In the genomic region with DNA sequence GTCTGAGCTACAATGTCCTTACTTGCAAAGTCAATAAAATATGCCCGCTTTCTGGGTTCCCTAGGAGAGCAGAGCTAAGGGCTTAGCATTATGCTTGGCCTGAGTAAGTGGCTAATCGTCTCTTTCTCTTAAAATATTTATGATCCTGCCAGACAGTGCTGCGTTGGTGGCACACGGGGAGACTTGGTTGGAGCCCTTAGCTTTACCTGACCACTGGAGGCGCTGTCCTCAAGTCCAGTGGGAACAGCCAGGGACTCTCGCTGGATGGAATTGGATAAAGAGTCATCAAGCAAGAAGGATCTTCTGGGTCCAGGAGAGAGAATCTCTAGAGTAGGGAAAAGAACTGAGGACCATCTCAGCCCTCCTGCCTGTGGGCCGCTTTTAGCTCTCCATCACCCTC, we compare ENCODE assay signal across 12 mouse cellular contexts. TPM values are rescaled to one million over a fixed set of nuclear protein-coding genes. Genes with fewer than 3 reads are reported as not detected.
DNase-seq lines count a peak whose midpoint lies in the region; ATAC-seq and TF ChIP-seq lines count a peak whose summit lies in the region.
"Had no signal": no experiment of that assay in that cellular context is flagged by ENCODE, and none has a peak within 500 bp of the region (broad histone marks: within the 10 kb centered on the region; RNA-seq: fewer than 3 reads in every experiment).

No protein-coding gene starts in this region.

- no peak overlapping the region for H3K9ac ChIP-seq in hindbrain, embryonic 11.5 days (ENCODE audit: low read depth, low read length)
- H3K9ac ChIP-seq in hindbrain, embryonic 13.5 days: no peak overlapping the region

- no peak for TF ChIP-seq POLR2A in testis, adult 2 months (IDR thresholded peaks at IDR 0.05; ENCODE audit: control insufficient read depth, low read depth, low read length)
- no peak for TF ChIP-seq POLR2A in small intestine, adult 2 months (IDR thresholded peaks at IDR 0.05; ENCODE audit: low read depth, low read length)

- H3K9me3 ChIP-seq in hindbrain, embryonic 11.5 days (ENCODE audit: control insufficient read depth, low read length): no peaks in the 10 kb centered on the region
- no peaks in the 10 kb centered on the region for H3K9me3 ChIP-seq in hindbrain, embryonic 13.5 days

- no peak overlapping the region for H3K4me3 ChIP-seq in hindbrain, embryonic 11.5 days (ENCODE audit: low read depth, low read length)
- H3K4me3 ChIP-seq in hindbrain, embryonic 13.5 days: no peak overlapping the region
- H3K4me3 ChIP-seq in testis, adult 2 months (ENCODE audit: control insufficient read depth, low read depth, low read length): no peak overlapping the region
- H3K4me3 ChIP-seq in small intestine, adult 2 months (ENCODE audit: low read depth, low read length): no peak overlapping the region

- H3K27me3 ChIP-seq in hindbrain, embryonic 11.5 days (ENCODE audit: control insufficient read depth, insufficient read depth, low read length): no peaks in the 10 kb centered on the region
- peaks cover 16% of the 10 kb centered on the region for H3K27me3 ChIP-seq in hindbrain, embryonic 13.5 days
- H3K27me3 ChIP-seq in testis, adult 2 months (ENCODE audit: control insufficient read depth, insufficient read depth, low read length): no peaks in the 10 kb centered on the region
- H3K27me3 ChIP-seq in small intestine, adult 2 months (ENCODE audit: control insufficient read depth, insufficient read depth, low read length): no peaks in the 10 kb centered on the region

- H3K4me1 ChIP-seq in hindbrain, embryonic 11.5 days (replicated peaks; ENCODE audit: control insufficient read depth, insufficient read depth, low read length): no peaks in the 10 kb centered on the region
- peaks cover 10% of the 10 kb centered on the region for H3K4me1 ChIP-seq in hindbrain, embryonic 13.5 days (replicated peaks)
- no peaks in the 10 kb centered on the region for H3K4me1 ChIP-seq in testis, adult 2 months (ENCODE audit: control insufficient read depth, insufficient read depth, low read length)
- H3K4me1 ChIP-seq in small intestine, adult 2 months (ENCODE audit: control insufficient read depth, insufficient read depth, insufficient read length, low read length): no peaks in the 10 kb centered on the region

- H3K4me2 ChIP-seq in hindbrain, embryonic 11.5 days (replicated peaks; ENCODE audit: low read depth, low read length): no peak overlapping the region
- no peak overlapping the region for H3K4me2 ChIP-seq in hindbrain, embryonic 13.5 days
- H3K4me2 ChIP-seq: midbrain, embryonic 11.5 days had no signal

- ATAC-seq in hindbrain, embryonic 11.5 days (ENCODE audit: low FRiP score): no peak
- no peak for ATAC-seq in hindbrain, embryonic 13.5 days (ENCODE audit: low FRiP score)

- H3K27ac ChIP-seq in hindbrain, embryonic 11.5 days (ENCODE audit: low read depth, low read length): no peak overlapping the region
- H3K27ac ChIP-seq in hindbrain, embryonic 13.5 days: no peak overlapping the region
- H3K27ac ChIP-seq in testis, adult 2 months (ENCODE audit: control insufficient read depth, insufficient read depth, low read depth, low read length): no peak overlapping the region
- H3K27ac ChIP-seq in small intestine, adult 2 months (ENCODE audit: insufficient read depth, low read depth, low read length): no peak overlapping the region

- peak; percentile 33 for DNase-seq in hindbrain, embryonic 11.5 days (ENCODE audit: low spot score)
- no peak for DNase-seq in testis, postnatal 10 days (ENCODE audit: low spot score)
- DNase-seq in embryo, embryonic 9.5 days (ENCODE audit: extremely low spot score): peak; percentile 12
- no peak for DNase-seq in gastrocnemius, postnatal 10 days
- DNase-seq in right cerebral cortex, postnatal 10 days (ENCODE audit: low spot score in 2 of 2): no peak
- DNase-seq: cerebellum, postnatal 36 days; layer of hippocampus, adult 9-11 months had no signal

- WGBS in hindbrain, embryonic 11.5 days: 14% methylated on average over 7 of the region's 7 CpGs
- WGBS in hindbrain, embryonic 13.5 days: 13% methylated on average over 7 of the region's 7 CpGs
- WGBS in small intestine, adult 2 months: 14% methylated on average over 7 of the region's 7 CpGs

- no peaks in the 10 kb centered on the region for H3K36me3 ChIP-seq in hindbrain, embryonic 11.5 days (ENCODE audit: control insufficient read depth, insufficient read depth, low read length)
- no peaks in the 10 kb centered on the region for H3K36me3 ChIP-seq in hindbrain, embryonic 13.5 days
- H3K36me3 ChIP-seq in testis, adult 2 months (ENCODE audit: control insufficient read depth, insufficient read depth, low read length): no peaks in the 10 kb centered on the region
- H3K36me3 ChIP-seq in small intestine, adult 2 months (ENCODE audit: control insufficient read depth, insufficient read depth, low read length): no peaks in the 10 kb centered on the region

- TF ChIP-seq CTCF in testis, adult 2 months (IDR thresholded peaks at IDR 0.05; ENCODE audit: control insufficient read depth, insufficient read depth, insufficient replicate concordance, low read depth, low read length): peak; percentile 13; the same call in 1 of the 2 replicates
- TF ChIP-seq CTCF in small intestine, adult 2 months (IDR thresholded peaks at IDR 0.05; ENCODE audit: extremely low read depth, insufficient read length, insufficient replicate concordance, low read depth, low read length): peak; percentile 63; the same call in 1 of the 2 replicates

RNA-seq across cellular contexts. Expression of gene 4931429L15Rik, which starts 10.7 kb away (rescaled TPM):
- polyA plus RNA-seq in hindbrain, embryonic 11.5 days (2014; fragmentation: Nextera tagmentation; extraction: Ambion mirVana): 0.15 TPM in 1 of 2 replicates, not detected in the other
- polyA plus RNA-seq in hindbrain, embryonic 13.5 days (2015; fragmentation: Nextera tagmentation; extraction: Ambion mirVana): not detected in 2 replicates
- 180 and 193 TPM in 2 replicates for polyA plus RNA-seq in testis, adult 2 months (2012; rRNA removed)
- polyA plus RNA-seq in small intestine, adult 2 months (2012; rRNA removed): not detected in 2 replicates
- total RNA-seq in gastrocnemius, postnatal 10 days (2021): not detected
- total RNA-seq: gastrocnemius, adult 18-20 months had no signal

RNA-seq across cellular contexts. Expression of gene Bud13, which starts 26.3 kb away (rescaled TPM):
- polyA plus RNA-seq in hindbrain, embryonic 11.5 days (2014; fragmentation: Nextera tagmentation; extraction: Ambion mirVana): 22.4 and 25.0 TPM in 2 replicates
- polyA plus RNA-seq in hindbrain, embryonic 13.5 days (2015; fragmentation: Nextera tagmentation; extraction: Ambion mirVana): 17.5 and 18.3 TPM in 2 replicates
- 5.8 and 6.2 TPM in 2 replicates for polyA plus RNA-seq in testis, adult 2 months (2012; rRNA removed)
- 4.1 and 7.0 TPM in 2 replicates for polyA plus RNA-seq in small intestine, adult 2 months (2012; rRNA removed)
- total RNA-seq in gastrocnemius, postnatal 10 days (2021): 1 to 10 TPM; 7.4 to 9.0 TPM

RNA-seq across cellular contexts. Expression of gene Zpr1, which starts 36.3 kb away (rescaled TPM):
- polyA plus RNA-seq in hindbrain, embryonic 11.5 days (2014; fragmentation: Nextera tagmentation; extraction: Ambion mirVana): 65.7 and 69.6 TPM in 2 replicates
- 60.2 and 61.1 TPM in 2 replicates for polyA plus RNA-seq in hindbrain, embryonic 13.5 days (2015; fragmentation: Nextera tagmentation; extraction: Ambion mirVana)
- 46.5 and 52.2 TPM in 2 replicates for polyA plus RNA-seq in testis, adult 2 months (2012; rRNA removed)
- polyA plus RNA-seq in small intestine, adult 2 months (2012; rRNA removed): 6.4 and 11.2 TPM in 2 replicates
- total RNA-seq in gastrocnemius, postnatal 10 days (2021): 10 to 100 TPM; 17.0 to 17.9 TPM

RNA-seq across cellular contexts. Expression of gene Apoa5, which starts 40.7 kb away (rescaled TPM):
- polyA plus RNA-seq in hindbrain, embryonic 11.5 days (2014; fragmentation: Nextera tagmentation; extraction: Ambion mirVana): not detected in 2 replicates
- not detected in 2 replicates for polyA plus RNA-seq in hindbrain, embryonic 13.5 days (2015; fragmentation: Nextera tagmentation; extraction: Ambion mirVana)
- polyA plus RNA-seq in testis, adult 2 months (2012; rRNA removed): not detected in 2 replicates
- polyA plus RNA-seq in small intestine, adult 2 months (2012; rRNA removed): 0.88 and 1.1 TPM in 2 replicates
- not detected for total RNA-seq in gastrocnemius, postnatal 10 days (2021)

Comparison
In these comparisons a context has a peak if more than half of its experiments do, and no peak if none do; other contexts are left out.
1. DNase-seq: peak in hindbrain, embryonic 11.5 days (single experiment) and embryo, embryonic 9.5 days (single experiment); none in testis, postnatal 10 days (single experiment), gastrocnemius, postnatal 10 days (single experiment) and right cerebral cortex, postnatal 10 days (0 of 2).
2. RNA of gene 4931429L15Rik, which starts 10.7 kb away (polyA plus RNA-seq): 180 to 193 TPM in testis, adult 2 months; 0.15 TPM in hindbrain, embryonic 11.5 days, not detected in hindbrain, embryonic 13.5 days and not detected in small intestine, adult 2 months; every median in the first group is over 100 times any median in the second.